Mouse (Mus musculus): ENCODE data around the gene Tmem129. TPM values are rescaled to one million over a fixed set of nuclear protein-coding genes. Genes with fewer than 3 reads are reported as not detected.

The Tmem129 gene
- polyA plus RNA-seq, 1 experiment from 2014 or later = 45.8 TPM

- WGBS = 90% methylated on average over 10 of the region's 10 CpGs
- Histone ChIP-seq H3K4me2 (no peak overlapping the region), H3K27ac (no peak overlapping the region), H3K9me3 (no peaks in the 10 kb centered on the region), H3K9ac (no peak overlapping the region), H3K27me3 (no peaks in the 10 kb centered on the region), H3K36me3 (peaks cover 25% of the 10 kb centered on the region), H3K4me3 (no peak overlapping the region), H3K4me1 (peaks cover 52% of the 10 kb centered on the region)
- ATAC-seq (ENCODE audit: insufficient number of reproducible peaks, low FRiP score, low TSS enrichment, low read depth) = no peak
Measured at GRCm38 (mm10) chr5:33655251-33655840, 2.9 kb downstream of the Tmem129 start.

GRCm38 (mm10) chr5:33654424-33654823 is 3.8 kb downstream of the Tmem129 start:
- WGBS = 94% methylated on average over 13 of the region's 13 CpGs
- no peak overlapping the region for H3K9ac ChIP-seq
- no peak for ATAC-seq (ENCODE audit: insufficient number of reproducible peaks, low FRiP score, low TSS enrichment, low read depth)

GRCm38 (mm10) chr5:33652783-33653173 is 5.4 kb downstream of the Tmem129 start:
- peak overlapping the region; percentile 79 for H3K27ac ChIP-seq
- peak; percentile 6; the same call in 1 of the 2 replicates for ATAC-seq (ENCODE audit: insufficient number of reproducible peaks, low FRiP score, low TSS enrichment, low read depth)
- peaks cover 43% of the 10 kb centered on the region for H3K36me3 ChIP-seq
- peaks cover 39% of the 10 kb centered on the region for H3K4me1 ChIP-seq
- H3K27me3 ChIP-seq = no peaks in the 10 kb centered on the region
- WGBS = 3% methylated on average over 9 of the region's 9 CpGs
- H3K9ac ChIP-seq = no peak overlapping the region
- peak overlapping the region; percentile 68 for H3K4me3 ChIP-seq
- H3K4me2 ChIP-seq = peak overlapping the region; percentile 65
- no peaks in the 10 kb centered on the region for H3K9me3 ChIP-seq

More at GRCm38 (mm10) chr5:33654424-33654823, 3.8 kb downstream of the Tmem129 start:
- no peaks in the 10 kb centered on the region for H3K27me3 ChIP-seq
- H3K4me1 ChIP-seq = peaks cover 48% of the 10 kb centered on the region
- no peak overlapping the region for H3K27ac ChIP-seq
- H3K4me2 ChIP-seq = no peak overlapping the region
- no peak overlapping the region for H3K4me3 ChIP-seq
- peaks cover 31% of the 10 kb centered on the region for H3K36me3 ChIP-seq
- no peaks in the 10 kb centered on the region for H3K9me3 ChIP-seq

GRCm38 (mm10) chr5:33651921-33652782 is 6.1 kb downstream of the Tmem129 start, which contains the start of gene Slbp:
TSS of gene Slbp (minus strand) at chr5:33652574.
- Histone ChIP-seq H3K4me3 (peak within 1 kb of the TSS; percentile 68), H3K27me3 (no peaks in the 10 kb centered on the region), H3K27ac (peak within 1 kb of the TSS; percentile 99), H3K36me3 (peaks cover 49% of the 10 kb centered on the region), H3K4me1 (peaks cover 38% of the 10 kb centered on the region), H3K9me3 (no peaks in the 10 kb centered on the region), H3K9ac (peak within 1 kb of the TSS; percentile 77), H3K4me2 (peak within 1 kb of the TSS; percentile 65)
- WGBS = 0% methylated on average over 82 of the region's 82 CpGs
- peak; percentile 96 for ATAC-seq (ENCODE audit: insufficient number of reproducible peaks, low FRiP score, low TSS enrichment, low read depth)

- peaks cover 55% of the 10 kb centered on the region for H3K36me3 ChIP-seq
- H3K4me3 ChIP-seq = peak overlapping the region; percentile 68
- no peaks in the 10 kb centered on the region for H3K27me3 ChIP-seq
- H3K9me3 ChIP-seq = no peaks in the 10 kb centered on the region
- 1% methylated on average over 11 of the region's 11 CpGs for WGBS
- H3K9ac ChIP-seq = peak overlapping the region; percentile 77
- no peak for ATAC-seq (ENCODE audit: insufficient number of reproducible peaks, low FRiP score, low TSS enrichment, low read depth)
- H3K27ac ChIP-seq = peak overlapping the region; percentile 99
- peaks cover 32% of the 10 kb centered on the region for H3K4me1 ChIP-seq
- H3K4me2 ChIP-seq = peak overlapping the region; percentile 65
Measured at GRCm38 (mm10) chr5:33651541-33651920, 6.7 kb downstream of the Tmem129 start.

GRCm38 (mm10) chr5:33651017-33651416 is 7.2 kb downstream of the Tmem129 start:
- Histone ChIP-seq H3K27me3 (no peaks in the 10 kb centered on the region), H3K27ac (peak overlapping the region; percentile 99; the same call in 1 of the 2 replicates), H3K4me1 (peaks cover 26% of the 10 kb centered on the region), H3K36me3 (peaks cover 60% of the 10 kb centered on the region), H3K9me3 (no peaks in the 10 kb centered on the region), H3K4me2 (peak overlapping the region; percentile 65), H3K4me3 (peak overlapping the region; percentile 68), H3K9ac (peak overlapping the region; percentile 77)
- WGBS = 25% methylated on average over 2 of the region's 2 CpGs
- no peak for ATAC-seq (ENCODE audit: insufficient number of reproducible peaks, low FRiP score, low TSS enrichment, low read depth)

- H3K4me1 ChIP-seq = no peaks in the 10 kb centered on the region
- H3K36me3 ChIP-seq = peaks cover 79% of the 10 kb centered on the region
- H3K9me3 ChIP-seq = no peaks in the 10 kb centered on the region
- no peak overlapping the region for H3K9ac ChIP-seq
- no peak overlapping the region for H3K4me2 ChIP-seq
- no peak overlapping the region for H3K4me3 ChIP-seq
- H3K27me3 ChIP-seq = no peaks in the 10 kb centered on the region
- H3K27ac ChIP-seq = no peak overlapping the region
- WGBS = 40% methylated on average over 3 of the region's 3 CpGs
- ATAC-seq (ENCODE audit: insufficient number of reproducible peaks, low FRiP score, low TSS enrichment, low read depth) = no peak
Measured at GRCm38 (mm10) chr5:33640652-33641051, 17.6 kb downstream of the Tmem129 start.

- Histone ChIP-seq H3K27ac (no peak overlapping the region), H3K4me1 (no peaks in the 10 kb centered on the region), H3K9ac (no peak overlapping the region), H3K27me3 (no peaks in the 10 kb centered on the region), H3K36me3 (peaks cover 69% of the 10 kb centered on the region), H3K4me3 (no peak overlapping the region), H3K9me3 (no peaks in the 10 kb centered on the region), H3K4me2 (no peak overlapping the region)
- 55% methylated on average over 4 of the region's 4 CpGs for WGBS
- ATAC-seq (ENCODE audit: insufficient number of reproducible peaks, low FRiP score, low TSS enrichment, low read depth) = no peak
Measured at GRCm38 (mm10) chr5:33638826-33639225, 19.4 kb downstream of the Tmem129 start.

GRCm38 (mm10) chr5:33637606-33638350 is 20.4 kb downstream of the Tmem129 start:
- Histone ChIP-seq H3K9ac (no peak overlapping the region), H3K9me3 (no peaks in the 10 kb centered on the region), H3K27ac (no peak overlapping the region), H3K4me3 (no peak overlapping the region), H3K36me3 (peaks cover 58% of the 10 kb centered on the region), H3K27me3 (no peaks in the 10 kb centered on the region), H3K4me1 (no peaks in the 10 kb centered on the region), H3K4me2 (no peak overlapping the region)
- ATAC-seq (ENCODE audit: insufficient number of reproducible peaks, low FRiP score, low TSS enrichment, low read depth) = no peak
- 81% methylated on average over 3 of the region's 3 CpGs for WGBS

- no peaks in the 10 kb centered on the region for H3K9me3 ChIP-seq
- no peak overlapping the region for H3K27ac ChIP-seq
- H3K9ac ChIP-seq = no peak overlapping the region
- ATAC-seq (ENCODE audit: insufficient number of reproducible peaks, low FRiP score, low TSS enrichment, low read depth) = no peak
- peaks cover 36% of the 10 kb centered on the region for H3K36me3 ChIP-seq
- peaks cover 8% of the 10 kb centered on the region for H3K4me1 ChIP-seq
- WGBS = 87% methylated on average over 3 of the region's 3 CpGs
- no peak overlapping the region for H3K4me3 ChIP-seq
- no peaks in the 10 kb centered on the region for H3K27me3 ChIP-seq
- no peak overlapping the region for H3K4me2 ChIP-seq
Measured at GRCm38 (mm10) chr5:33635361-33635760, 22.9 kb downstream of the Tmem129 start.

- Histone ChIP-seq H3K4me3 (no peak overlapping the region), H3K9ac (no peak overlapping the region), H3K9me3 (no peaks in the 10 kb centered on the region), H3K27ac (no peak overlapping the region), H3K4me2 (no peak overlapping the region), H3K27me3 (no peaks in the 10 kb centered on the region), H3K36me3 (peaks cover 13% of the 10 kb centered on the region), H3K4me1 (peaks cover 20% of the 10 kb centered on the region)
- ATAC-seq (ENCODE audit: insufficient number of reproducible peaks, low FRiP score, low TSS enrichment, low read depth) = no peak
- WGBS = 77% methylated on average over 1 of the region's 1 CpGs
Measured at GRCm38 (mm10) chr5:33632526-33632925, 25.7 kb downstream of the Tmem129 start.
